Mouse (Mus musculus) limb, embryonic 14.5 days (tissue): ENCODE data around the gene Ropn1l. TPM values are rescaled to one million over a fixed set of nuclear protein-coding genes. Genes with fewer than 3 reads are reported as not detected.

Experiments
- ATAC-seq: fragments of 200-750 bp; cut with Nextera tagmentation; 2 replicates; pipeline ENCODE4 v1.8.0; 2017; ENCODE audit warnings: low read depth, moderate number of reproducible peaks, moderate TSS enrichment; ENCODE audit not compliant: low FRiP score
- DNase-seq: peaks from one replicate; pipeline ENCODE4 v3.0.0-alpha.2; 2015; ENCODE audit warnings: low spot score
- H3K27ac ChIP-seq: fragments of 300-500 bp; sonication (generic); replicated peaks from 2 replicates; pipeline ENCODE4 v1.5.1; 2014; ENCODE audit warnings: low read depth, mild to moderate bottlenecking, low read length, moderate library complexity, mixed read lengths
- H3K27me3 ChIP-seq: fragments of 300-500 bp; sonication (generic); 2 replicates; pipeline ENCODE4 v1.6.1; 2014; ENCODE audit warnings: low read length, mixed read lengths; ENCODE audit not compliant: control insufficient read depth, insufficient read depth
- H3K36me3 ChIP-seq: fragments of 300-500 bp; sonication (generic); 2 replicates; pipeline ENCODE4 v1.6.1; 2014; ENCODE audit warnings: mild to moderate bottlenecking, low read length, moderate library complexity, mixed read lengths; ENCODE audit not compliant: control insufficient read depth, insufficient read depth
- H3K4me1 ChIP-seq: fragments of 300-500 bp; sonication (generic); 2 replicates; pipeline ENCODE4 v1.6.1; 2014; ENCODE audit warnings: antibody characterized with exemption, low read length, mixed read lengths; ENCODE audit not compliant: control insufficient read depth, insufficient read depth
- H3K4me2 ChIP-seq: fragments of 300-500 bp; sonication (generic); replicated peaks from 2 replicates; pipeline ENCODE4 v1.6.1; 2014; ENCODE audit warnings: low read depth, mild to moderate bottlenecking, low read length, moderate library complexity; ENCODE audit not compliant: severe bottlenecking
- H3K4me3 ChIP-seq: fragments of 300-500 bp; sonication (generic); replicated peaks from 2 replicates; pipeline ENCODE4 v1.5.1; 2014; ENCODE audit warnings: low read length
- H3K9ac ChIP-seq: fragments of 300-500 bp; sonication (generic); 2 replicates; pipeline ENCODE4 v1.6.1; 2014; ENCODE audit warnings: mild to moderate bottlenecking, low read depth, low read length, moderate library complexity; ENCODE audit not compliant: severe bottlenecking
- H3K9me3 ChIP-seq: fragments of 300-500 bp; sonication (generic); 2 replicates; pipeline ENCODE4 v1.6.1; 2016; ENCODE audit warnings: low read length; ENCODE audit not compliant: control insufficient read depth
- POLR2A ChIP-seq: fragments of 200-500 bp; IDR thresholded peaks from 2 replicates; pipeline ENCODE4 v1.8.0; 2012; ENCODE audit warnings: inconsistent platforms, mild to moderate bottlenecking, moderate library complexity, borderline replicate concordance; ENCODE audit not compliant: insufficient read depth, insufficient read length; ENCODE audit errors: extremely low read depth
- WGBS: fragments of 180-500 bp; shearing (Covaris S2); extraction: QIAGEN DNeasy Blood & Tissue Kit; methylation state at CpG from one replicate; pipeline ENCODE4 v1.1.7; 2014; 5-methylcytosine and 5-hydroxymethylcytosine counted together
- polyA plus RNA-seq, 2 experiments: library from polyadenylated mRNA; depleted of rRNA in 1 of 2; stranded (reverse) in 1 of 2; unstranded in 1 of 2; fragments of >200 nt; fragmentation: Nextera tagmentation in 1 of 2; extraction: Ambion mirVana in 1 of 2; gene quantifications; 2 replicates each; pipeline versions ENCODE4 v1.2.1 to v1.2.3; 2012 to 2014

Gene Ropn1l
- 1.2 and 1.3 TPM in 2 replicates for polyA plus RNA-seq (2012; rRNA removed)
- 1.7 and 1.9 TPM in 2 replicates for polyA plus RNA-seq (2014; fragmentation: Nextera tagmentation; extraction: Ambion mirVana)

- H3K27me3 ChIP-seq: no peaks in the 10 kb centered on the region
- H3K4me3 ChIP-seq: peak within 1 kb of the TSS; percentile 64
- WGBS: under 1% methylated on average over 49 of the region's 57 CpGs
- peak within 1 kb of the TSS; percentile 75 for H3K4me2 ChIP-seq
- H3K27ac ChIP-seq: peak within 1 kb of the TSS; percentile 75
- H3K9me3 ChIP-seq: no peaks in the 10 kb centered on the region
- ATAC-seq (peak; percentile 92), DNase-seq (peak; percentile 88)
- 0 out of 2 replicates have a peak, but pooled peaks have one; percentile 19 for TF ChIP-seq POLR2A
- H3K9ac ChIP-seq: peak within 1 kb of the TSS; percentile 63
- H3K36me3 ChIP-seq: peaks cover 13% of the 10 kb centered on the region
- H3K4me1 ChIP-seq: peaks cover 9% of the 10 kb centered on the region
Measured at GRCm38 (mm10) chr15:31453098-31453916, at the start of gene Ropn1l. Ropn1l (minus strand) TSS chr15:31453737.

DNA sequence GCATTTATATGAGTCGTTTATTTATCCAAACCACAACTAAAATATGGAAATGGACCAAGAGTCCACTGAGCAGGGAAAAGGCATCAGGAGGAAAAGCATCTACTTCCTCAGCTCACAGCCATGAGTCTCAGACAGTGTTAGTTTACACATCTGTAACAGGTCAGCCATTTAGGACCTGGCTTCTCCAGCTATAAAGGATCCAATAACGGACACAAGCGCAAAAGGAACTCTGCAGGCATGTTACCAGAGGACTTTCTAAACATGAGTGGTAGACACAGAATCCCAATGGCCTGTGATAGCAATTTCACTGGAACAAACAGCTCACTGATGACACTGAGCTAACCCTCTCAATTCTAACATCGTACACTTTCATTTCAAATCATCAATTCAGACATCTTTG, 49.5 kb upstream of the Ropn1l start:
- Histone ChIP-seq H3K4me2 (no peak overlapping the region), H3K27ac (no peak overlapping the region), H3K4me3 (no peak overlapping the region), H3K4me1 (no peaks in the 10 kb centered on the region), H3K9ac (no peak overlapping the region), H3K36me3 (peaks cover 41% of the 10 kb centered on the region), H3K9me3 (no peaks in the 10 kb centered on the region), H3K27me3 (no peaks in the 10 kb centered on the region)
- 71% methylated on average over 4 of the region's 4 CpGs for WGBS
- no peak for ATAC-seq
- DNase-seq: no peak
- no peak for TF ChIP-seq POLR2A

- no peaks in the 10 kb centered on the region for H3K9me3 ChIP-seq
- H3K9ac ChIP-seq: no peak overlapping the region
- no peaks in the 10 kb centered on the region for H3K4me1 ChIP-seq
- H3K4me3 ChIP-seq: no peak overlapping the region
- 92% methylated on average over 1 of the region's 1 CpGs for WGBS
- ATAC-seq (no peak), DNase-seq (no peak)
- TF ChIP-seq POLR2A: no peak
- H3K27ac ChIP-seq: no peak overlapping the region
- H3K27me3 ChIP-seq: no peaks in the 10 kb centered on the region
- peaks cover 48% of the 10 kb centered on the region for H3K36me3 ChIP-seq
- no peak overlapping the region for H3K4me2 ChIP-seq
Measured at GRCm38 (mm10) chr15:31502313-31502712, 48.8 kb upstream of the Ropn1l start.

GRCm38 (mm10) chr15:31494803-31495202, 41.3 kb upstream of the Ropn1l start:
- Histone ChIP-seq H3K4me3 (no peak overlapping the region), H3K9ac (no peak overlapping the region), H3K36me3 (peaks cover 71% of the 10 kb centered on the region), H3K4me2 (no peak overlapping the region), H3K9me3 (no peaks in the 10 kb centered on the region), H3K27me3 (no peaks in the 10 kb centered on the region), H3K4me1 (no peaks in the 10 kb centered on the region), H3K27ac (no peak overlapping the region)
- no peak for ATAC-seq
- no peak for TF ChIP-seq POLR2A
- WGBS: 88% methylated on average over 9 of the region's 9 CpGs
- DNase-seq: no peak

DNA sequence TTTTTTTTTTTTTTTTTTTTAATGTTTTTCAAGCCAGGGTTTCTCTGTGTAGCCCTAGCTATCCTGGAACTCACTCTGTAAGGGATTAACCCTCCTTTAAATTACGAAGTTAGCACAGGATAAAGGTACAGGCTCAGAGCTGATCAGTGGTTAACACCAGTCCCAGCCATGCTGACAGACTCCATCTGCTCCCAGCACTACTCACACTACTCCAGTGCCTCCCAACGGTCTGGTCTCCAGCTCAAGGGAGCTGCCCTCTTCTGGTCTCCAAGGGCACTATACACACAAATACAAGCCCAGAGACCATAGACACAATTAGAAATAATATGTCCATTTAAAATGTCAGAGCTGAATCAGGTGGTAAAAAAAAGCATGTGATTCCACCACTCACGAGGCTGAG, 40.8 kb upstream of the Ropn1l start:
- WGBS: 78% methylated on average over 3 of the region's 3 CpGs

More for the DNA sequence above, 40.8 kb upstream of the Ropn1l start:
- no peak for ATAC-seq
- Histone ChIP-seq H3K4me1 (no peaks in the 10 kb centered on the region), H3K4me3 (no peak overlapping the region), H3K36me3 (peaks cover 71% of the 10 kb centered on the region), H3K27me3 (no peaks in the 10 kb centered on the region), H3K4me2 (no peak overlapping the region), H3K9me3 (no peaks in the 10 kb centered on the region), H3K27ac (no peak overlapping the region), H3K9ac (no peak overlapping the region)
- no peak for TF ChIP-seq POLR2A
- DNase-seq: no peak
